Mouse (Mus musculus) E14TG2a.4 (cell line): ENCODE results near the gene Dna2.
"Not testable (repeated sequence)": the region's sequence is repeated elsewhere in the genome, so short reads cannot be mapped to it uniquely, and the experiment has no call there.

Experiments
- H3K27me3 ChIP-seq: 2 replicates; pipeline ENCODE4 v1.6.1; 2014; ENCODE audit warnings: low read length, control low read depth; ENCODE audit not compliant: insufficient read depth
- H3K36me3 ChIP-seq: 2 replicates; pipeline ENCODE4 v1.6.1; 2014; ENCODE audit warnings: low read length, control low read depth; ENCODE audit not compliant: insufficient read depth
- H3K4me1 ChIP-seq: replicated peaks from 2 replicates; pipeline ENCODE4 v1.6.1; 2014; ENCODE audit warnings: low read depth, low read length, control low read depth
- H3K4me3 ChIP-seq: replicated peaks from 2 replicates; pipeline ENCODE4 v1.5.1; 2014; ENCODE audit warnings: mild to moderate bottlenecking, low read length
- H3K9me3 ChIP-seq: 2 replicates; pipeline ENCODE4 v1.6.1; 2014; ENCODE audit warnings: low read length, control low read depth
- CTCF ChIP-seq: conservative IDR thresholded peaks from 2 replicates; pipeline ENCODE4 v1.5.1; 2014; ENCODE audit warnings: low read length
- NANOG ChIP-seq: IDR thresholded peaks from 2 replicates; pipeline ENCODE4 v1.6.1; 2014; ENCODE audit warnings: borderline replicate concordance, low read length, mixed read lengths
- POU5F1 ChIP-seq: IDR thresholded peaks from 2 replicates; pipeline ENCODE4 v1.6.1; 2014; ENCODE audit warnings: low read length, borderline replicate concordance

The Dna2 gene

DNA sequence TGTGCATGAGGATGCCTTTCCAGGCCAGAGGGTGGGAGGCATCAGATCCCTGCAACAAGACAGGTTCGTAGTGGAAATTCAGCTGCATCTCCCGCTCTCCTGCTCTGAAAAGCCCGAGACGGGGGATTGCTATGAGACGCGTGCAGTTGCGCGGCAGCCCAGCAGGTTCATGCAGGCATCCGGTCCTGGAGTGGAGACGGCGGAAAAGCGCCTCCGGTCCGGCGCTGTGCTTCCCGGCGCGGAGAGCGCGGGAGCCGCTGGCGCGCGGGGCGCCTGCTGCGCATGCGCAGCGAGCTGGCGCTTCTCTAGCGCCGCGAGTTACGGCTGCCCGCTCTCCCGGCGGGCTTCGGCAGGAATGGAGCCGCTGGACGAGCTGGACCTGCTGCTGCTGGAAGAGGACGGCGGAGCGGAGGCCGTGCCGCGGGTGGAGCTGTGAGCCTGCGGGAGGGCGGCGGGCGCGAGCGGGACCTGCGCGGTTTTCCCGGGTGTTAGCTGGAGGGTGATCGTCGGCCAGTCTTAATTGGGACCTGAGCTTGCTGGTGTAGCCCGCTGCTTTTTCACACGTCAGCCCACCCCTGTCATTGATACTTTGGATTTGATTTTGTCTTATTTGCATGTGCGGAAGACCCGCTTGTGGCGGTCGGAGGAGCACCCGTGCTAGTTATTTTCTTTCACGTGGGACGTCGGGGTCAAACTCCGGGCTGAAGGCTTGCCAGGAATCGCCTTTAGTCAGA, at the start of gene Dna2:
Gene Dna2, plus strand, starts transcription at position 289 of the 734 bp plus-strand sequence.
- Histone ChIP-seq H3K9me3 (no peaks in the 10 kb centered on the region), H3K36me3 (peaks cover 56% of the 10 kb centered on the region), H3K27me3 (no peaks in the 10 kb centered on the region), H3K4me1 (peaks cover 32% of the 10 kb centered on the region), H3K4me3 (peak within 1 kb of the TSS; percentile 91)
- TF ChIP-seq POU5F1: no peak
- no peak for TF ChIP-seq CTCF
- TF ChIP-seq NANOG: no peak

DNA sequence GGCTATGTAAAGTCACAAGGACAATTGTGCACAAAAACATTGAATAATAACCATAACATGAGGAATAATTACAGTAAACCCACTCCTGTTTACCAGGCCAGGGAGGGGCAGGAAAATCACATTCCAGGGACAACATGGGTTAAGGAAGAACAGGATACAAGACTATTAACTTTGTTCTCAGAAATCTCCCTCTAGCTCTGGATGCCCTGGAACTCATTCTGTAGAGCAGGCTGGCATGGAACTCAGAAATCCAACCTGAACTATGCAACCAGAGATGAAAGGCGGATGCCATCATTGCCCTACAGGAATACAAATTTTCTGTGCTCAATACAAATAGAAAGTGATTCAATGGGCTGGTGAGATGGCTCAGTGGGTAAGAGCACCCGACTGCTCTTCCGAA, 49.4 kb upstream of the Dna2 start:
- peaks cover 13% of the 10 kb centered on the region for H3K36me3 ChIP-seq
- no peak for TF ChIP-seq POU5F1
- no peak for TF ChIP-seq NANOG
- no peak for TF ChIP-seq CTCF
- H3K27me3 ChIP-seq: no peaks in the 10 kb centered on the region
- H3K4me3 ChIP-seq: peak overlapping the region; percentile 95
- H3K9me3 ChIP-seq: no peaks in the 10 kb centered on the region
- H3K4me1 ChIP-seq: peaks cover 73% of the 10 kb centered on the region

DNA sequence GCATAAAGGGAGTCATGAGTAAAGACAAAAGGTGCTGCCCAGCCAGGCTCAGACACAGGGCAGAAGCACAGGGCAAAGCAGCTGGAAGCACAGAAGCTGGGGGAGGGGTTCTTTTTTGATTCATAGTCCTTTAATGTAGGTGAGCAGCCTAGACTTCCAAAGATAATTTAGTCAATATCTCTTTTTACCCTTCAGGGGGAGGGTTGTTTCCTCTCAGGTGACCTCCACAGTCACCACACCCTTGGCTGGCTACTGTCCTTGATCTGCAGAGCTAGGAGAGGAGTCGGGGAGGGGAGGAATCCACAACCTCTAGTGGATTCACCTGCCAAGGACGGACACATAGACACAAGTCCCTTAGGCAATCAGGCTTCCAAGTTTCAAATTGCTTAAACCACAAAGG, 48.8 kb upstream of the Dna2 start:
- Histone ChIP-seq H3K9me3 (no peaks in the 10 kb centered on the region), H3K36me3 (peaks cover 13% of the 10 kb centered on the region), H3K27me3 (no peaks in the 10 kb centered on the region), H3K4me1 (peaks cover 79% of the 10 kb centered on the region), H3K4me3 (peak overlapping the region; percentile 95)
- no peak for TF ChIP-seq NANOG
- no peak for TF ChIP-seq CTCF
- no peak for TF ChIP-seq POU5F1

DNA sequence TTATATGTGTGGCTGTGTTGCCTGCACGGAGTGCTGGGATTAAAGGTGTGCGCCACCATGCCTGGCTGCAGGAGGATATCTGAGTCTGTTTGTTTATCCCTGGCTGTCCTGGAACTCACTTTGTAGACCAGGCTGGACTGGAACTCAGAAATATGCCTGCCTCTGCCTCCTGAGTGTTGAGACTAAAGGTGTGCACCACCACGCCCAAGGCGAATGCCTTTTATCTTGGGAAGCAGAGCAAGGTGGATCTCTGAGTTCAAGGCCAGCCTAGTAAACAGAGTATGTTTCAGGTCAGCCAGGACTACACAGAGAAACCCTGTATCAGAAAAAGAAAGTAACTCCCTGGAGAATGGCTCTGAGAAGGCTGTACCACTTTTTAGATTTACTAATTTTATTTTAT, 46.7 kb upstream of the Dna2 start:
- H3K4me1 ChIP-seq: peaks cover 72% of the 10 kb centered on the region
- H3K9me3 ChIP-seq: no peaks in the 10 kb centered on the region
- peaks cover 7% of the 10 kb centered on the region; the same call in 1 of the 2 replicates for H3K36me3 ChIP-seq
- H3K27me3 ChIP-seq: no peaks in the 10 kb centered on the region
- H3K4me3 ChIP-seq: peak overlapping the region; percentile 7; the same call in 1 of the 2 replicates
- TF ChIP-seq POU5F1 (no peak), NANOG (no peak), CTCF (no peak)

DNA sequence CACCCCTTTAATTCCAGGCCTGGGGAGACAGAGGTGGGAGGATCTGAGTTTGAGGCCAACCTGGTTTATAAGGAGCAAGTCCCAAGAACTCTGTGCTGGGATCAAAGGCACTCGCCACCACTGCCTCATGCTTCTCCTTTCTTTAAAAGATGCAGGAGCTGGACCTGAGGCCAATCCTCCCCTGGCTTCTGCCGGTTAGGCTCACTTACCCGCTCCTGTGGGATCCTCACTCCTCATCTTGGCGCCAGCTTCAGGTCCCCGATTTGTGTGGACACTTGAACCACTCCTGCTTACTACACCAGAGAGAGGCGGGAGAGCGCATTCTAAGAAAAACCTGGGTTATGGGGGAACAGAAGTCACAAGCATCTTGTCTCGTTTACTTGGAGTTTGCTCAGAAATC, 45.0 kb upstream of the Dna2 start:
- peak overlapping the region; percentile 67 for H3K4me3 ChIP-seq
- H3K27me3 ChIP-seq: no peaks in the 10 kb centered on the region
- TF ChIP-seq NANOG (no peak), POU5F1 (no peak), CTCF (no peak)
- H3K9me3 ChIP-seq: no peaks in the 10 kb centered on the region
- H3K36me3 ChIP-seq: no peaks in the 10 kb centered on the region
- H3K4me1 ChIP-seq: peaks cover 66% of the 10 kb centered on the region

DNA sequence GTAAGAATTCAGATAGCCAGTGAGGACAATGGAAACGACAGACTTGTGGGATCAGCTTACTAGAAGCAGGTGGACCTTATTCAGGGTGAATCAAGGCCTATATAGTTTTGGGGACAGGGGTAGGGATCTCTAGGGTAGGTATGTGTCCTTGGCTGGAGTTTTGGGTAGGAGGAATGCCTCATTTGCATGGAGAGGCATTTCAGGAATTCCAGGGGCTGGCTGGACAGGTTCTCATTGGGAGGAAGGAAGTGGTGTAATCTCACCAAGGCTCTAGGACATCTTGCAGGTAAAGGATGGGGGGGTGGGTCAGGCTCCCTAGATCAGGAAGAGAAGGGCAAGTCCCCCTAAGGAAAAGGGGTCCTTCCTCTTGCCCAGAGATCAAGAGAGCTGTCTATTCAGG, 44.0 kb upstream of the Dna2 start:
- Histone ChIP-seq H3K27me3 (no peaks in the 10 kb centered on the region), H3K9me3 (peaks cover 1% of the 10 kb centered on the region; the same call in 1 of the 2 replicates), H3K36me3 (no peaks in the 10 kb centered on the region), H3K4me1 (peaks cover 64% of the 10 kb centered on the region), H3K4me3 (peak overlapping the region; percentile 58)
- TF ChIP-seq CTCF: no peak
- TF ChIP-seq POU5F1: no peak
- no peak for TF ChIP-seq NANOG

DNA sequence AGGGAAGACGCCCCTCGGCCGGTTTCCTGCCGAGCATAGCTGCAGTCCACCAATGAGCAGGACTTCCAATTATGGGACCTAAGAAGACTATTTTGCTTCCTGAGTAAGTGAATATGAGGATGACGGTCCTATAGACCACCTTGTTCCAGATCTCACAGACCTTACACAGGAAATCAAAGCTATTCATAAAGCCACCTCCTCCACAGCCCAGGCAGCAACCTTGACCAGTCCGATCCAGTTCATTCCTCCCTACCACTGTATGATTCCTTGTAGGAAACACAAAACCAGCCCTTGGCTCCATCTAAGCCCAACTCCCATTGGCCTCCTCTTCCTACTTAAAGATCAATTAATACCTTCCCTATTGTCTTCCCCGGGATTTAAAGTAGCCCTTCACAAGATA, 40.5 kb upstream of the Dna2 start:
- peaks cover 4% of the 10 kb centered on the region; the same call in 1 of the 2 replicates for H3K9me3 ChIP-seq

DNA sequence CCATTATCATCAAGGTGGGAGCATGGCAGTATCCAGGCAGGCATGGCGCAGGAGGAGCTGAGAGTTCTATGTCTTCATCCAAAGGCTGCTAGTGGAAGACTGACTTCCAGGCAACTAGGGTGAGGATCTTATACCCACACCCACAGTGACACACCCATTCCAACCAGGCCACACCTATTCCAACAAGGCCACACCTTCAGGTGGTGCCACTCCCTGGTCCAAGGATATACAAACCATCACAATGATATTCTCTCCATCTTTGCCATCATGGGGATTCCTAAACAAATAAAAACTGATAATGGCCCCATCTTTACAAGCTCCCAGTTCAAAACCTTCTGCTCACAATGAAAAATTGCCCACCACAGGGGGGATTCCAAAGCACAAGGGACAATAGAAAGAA, 37.9 kb upstream of the Dna2 start, which contains the start of gene Tet1:
Gene Tet1, minus strand, starts transcription at position 101 of the 400 bp plus-strand sequence.
- H3K27me3 ChIP-seq, H3K36me3 ChIP-seq, H3K9me3 ChIP-seq: not testable (repeated sequence)
- 0 out of 2 replicates have a peak within 1 kb of the TSS, but pooled peaks have one; percentile 8 for H3K4me3 ChIP-seq
- H3K4me1 ChIP-seq: peaks cover 33% of the 10 kb centered on the region

More for the DNA sequence above, 40.5 kb upstream of the Dna2 start:
- H3K27me3 ChIP-seq: no peaks in the 10 kb centered on the region
- TF ChIP-seq CTCF: no peak
- peaks cover 52% of the 10 kb centered on the region for H3K4me1 ChIP-seq
- no peaks in the 10 kb centered on the region for H3K36me3 ChIP-seq
- peak overlapping the region; percentile 11; the same call in 1 of the 2 replicates for H3K4me3 ChIP-seq

DNA sequence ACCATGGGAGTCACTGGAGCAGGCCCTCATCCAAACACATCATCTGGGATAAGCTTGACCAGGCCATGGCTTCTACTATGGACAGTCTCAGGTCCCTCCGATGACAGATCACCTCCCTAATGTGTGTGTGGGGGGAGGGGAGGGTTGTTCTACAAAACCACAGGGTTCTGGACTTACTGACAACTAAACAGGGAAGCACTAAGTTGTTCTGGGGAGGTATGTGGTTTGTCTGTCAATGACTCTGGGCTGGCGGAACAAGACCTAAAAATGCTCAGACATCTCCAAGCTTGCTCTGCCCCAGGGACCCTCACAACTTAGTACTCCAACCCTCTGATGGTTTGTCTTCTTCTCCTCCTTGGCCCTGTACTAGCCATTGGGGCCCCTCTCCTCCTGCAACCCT, 35.7 kb upstream of the Dna2 start:
- H3K9me3 ChIP-seq: peaks cover 7% of the 10 kb centered on the region; the same call in 1 of the 2 replicates
- H3K4me1 ChIP-seq: peaks cover 21% of the 10 kb centered on the region
- TF ChIP-seq NANOG: no peak
- no peak overlapping the region for H3K4me3 ChIP-seq
- H3K27me3 ChIP-seq: no peaks in the 10 kb centered on the region
- H3K36me3 ChIP-seq: no peaks in the 10 kb centered on the region
